Mouse (Mus musculus): ENCODE data around the gene Zfp708.
"Not testable (repeated sequence)": the region's sequence is repeated elsewhere in the genome, so short reads cannot be mapped to it uniquely, and the experiment has no call there.

Gene Zfp708

DNA sequence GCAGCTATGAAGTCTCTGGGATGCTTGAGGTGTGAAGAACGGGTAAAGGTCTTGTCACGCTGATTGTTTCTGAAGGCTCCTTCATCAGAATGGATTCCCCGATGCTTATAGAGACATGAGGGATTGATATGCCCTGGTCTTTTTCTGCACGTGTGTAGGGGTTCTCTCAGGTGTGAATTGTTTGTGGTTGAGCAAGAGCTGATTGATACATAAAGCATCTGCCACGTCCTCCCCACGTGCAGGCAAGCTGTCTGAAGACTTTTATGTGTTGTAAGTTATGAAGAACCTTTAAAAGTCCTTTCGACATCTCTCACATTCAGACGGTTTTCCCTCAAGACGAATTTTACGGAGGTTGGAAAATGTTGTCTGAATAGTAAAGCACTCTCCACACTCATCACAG, at the start of gene Zfp708:
TSS of gene Zfp708 (minus strand) at position 101 of the 400 bp plus-strand sequence.
- no peak for DNase-seq

DNA sequence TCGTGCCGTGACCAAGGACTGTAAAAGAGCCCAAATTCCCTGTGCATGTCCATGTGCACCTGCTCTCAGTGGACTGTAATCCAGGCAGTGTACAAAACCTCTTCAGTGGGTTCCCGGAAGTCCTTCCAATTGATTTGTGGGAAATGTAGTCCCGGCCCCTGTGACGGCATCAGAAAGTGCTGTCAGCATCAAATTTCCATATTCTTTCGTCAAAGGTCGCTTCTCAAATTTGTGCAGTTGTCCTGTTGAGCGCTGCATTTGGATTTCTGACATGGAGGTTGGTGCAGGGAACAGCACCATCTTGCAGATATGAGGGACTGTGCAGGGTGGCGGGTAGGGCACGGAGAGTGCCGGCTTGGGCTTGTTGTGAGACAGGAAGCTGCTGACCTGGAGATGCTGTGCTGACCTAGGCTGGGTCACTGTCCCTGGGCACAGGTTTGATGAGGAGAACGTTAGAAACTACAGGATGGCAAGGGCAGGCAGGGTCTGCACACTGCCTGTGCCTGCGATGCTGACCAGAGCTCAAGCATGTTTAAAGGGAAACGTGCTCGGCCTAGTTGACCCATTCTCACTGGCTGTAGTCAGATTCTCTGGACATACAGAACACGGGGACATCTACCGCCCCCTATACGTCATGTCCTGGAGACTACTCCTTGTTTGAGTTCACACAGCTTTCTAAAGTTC, 30.4 kb upstream of the Zfp708 start:
- DNase-seq = peak; percentile 61

DNA sequence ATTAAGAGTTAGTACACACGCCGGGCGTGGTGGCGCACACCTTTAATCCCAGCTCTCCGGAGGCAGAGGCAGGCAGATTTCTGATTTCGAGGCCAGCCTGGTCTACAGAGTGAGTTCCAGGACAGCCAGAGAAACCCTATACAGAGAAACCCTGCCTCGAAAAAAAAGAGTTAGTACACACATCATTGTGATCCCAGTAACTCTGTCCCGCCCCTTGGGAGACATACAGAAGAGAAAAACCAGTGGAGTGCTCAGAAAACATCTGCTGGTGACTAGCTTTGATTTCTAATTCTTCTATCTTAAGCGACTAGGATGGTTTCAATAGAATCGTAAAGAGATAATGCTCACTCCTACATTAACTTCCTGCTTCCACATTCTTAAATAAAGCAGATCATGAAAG, 29.7 kb upstream of the Zfp708 start:
- not testable (repeated sequence) for DNase-seq

DNA sequence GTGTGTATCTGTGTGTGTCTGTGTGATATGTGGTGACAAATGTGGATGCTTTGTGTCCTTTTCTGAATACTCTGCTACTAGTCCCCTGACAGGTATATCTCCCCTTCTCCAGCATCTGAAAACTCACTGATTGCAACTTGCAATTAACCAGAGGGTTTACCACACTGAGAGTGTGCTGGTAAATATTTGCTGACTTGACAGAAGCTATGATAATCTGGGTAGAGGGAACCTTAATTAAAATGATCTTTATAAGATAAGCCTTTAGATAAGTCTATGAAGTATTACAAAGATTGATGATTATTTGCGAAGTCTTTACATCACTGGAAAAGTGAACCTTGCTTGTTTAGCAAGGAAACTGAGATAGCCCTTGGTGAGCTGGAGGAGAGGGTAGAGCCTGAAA, 26.7 kb upstream of the Zfp708 start:
- DNase-seq = no peak

DNA sequence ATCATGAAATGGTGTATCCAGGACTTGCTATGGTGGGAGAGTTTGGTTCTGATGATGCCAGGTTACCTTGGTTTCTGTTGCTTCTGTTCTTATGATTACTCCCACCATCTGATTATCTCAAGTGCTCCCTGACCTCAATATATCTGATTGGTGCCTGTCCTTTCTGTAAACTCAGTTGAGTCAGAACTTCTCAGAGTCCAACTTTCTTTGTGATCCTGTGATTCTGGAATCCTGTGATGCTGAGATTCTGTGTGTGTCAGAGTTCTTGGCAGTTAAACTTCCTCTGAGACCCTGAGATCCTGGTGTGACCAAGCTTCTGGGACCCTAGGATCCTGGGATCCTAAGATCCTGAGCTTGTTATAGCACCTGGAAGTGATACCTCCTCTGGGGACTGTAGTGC, 23.6 kb upstream of the Zfp708 start, which contains the start of gene Zfp759:
TSS of gene Zfp759 (plus strand) at position 301 of the 400 bp plus-strand sequence.
- DNase-seq = not testable (repeated sequence)

GRCm38 (mm10) chr13:67116163-67116562, 18.4 kb upstream of the Zfp708 start, which contains the start of gene Rslcan18:
Gene Rslcan18, minus strand, starts transcription at chr13:67116263.
- DNase-seq = not testable (repeated sequence)

GRCm38 (mm10) chr13:67113287-67113686, 15.5 kb upstream of the Zfp708 start:
- DNase-seq = no peak

DNA sequence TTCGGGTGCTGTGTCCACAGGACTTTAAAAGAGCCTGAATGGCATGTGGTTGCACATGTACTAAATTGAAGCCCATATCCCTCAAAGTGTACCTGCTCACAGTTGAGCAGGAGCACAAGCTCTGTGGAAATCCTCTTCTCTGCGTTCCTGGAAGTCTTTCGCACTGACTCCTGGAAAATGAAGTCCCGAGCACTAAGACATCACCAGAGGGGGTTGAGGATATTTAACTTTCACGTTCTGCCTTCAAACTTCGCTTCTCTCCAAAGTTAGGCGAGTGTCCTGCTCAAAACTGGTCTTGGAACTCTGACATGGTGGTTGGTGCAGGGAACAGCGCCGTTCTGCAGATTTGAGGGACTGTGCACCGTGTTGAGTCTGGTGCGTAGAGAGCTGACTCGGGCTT, 14.3 kb upstream of the Zfp708 start:
- DNase-seq = no peak

GRCm38 (mm10) chr13:67108821-67109206, 11.0 kb upstream of the Zfp708 start:
- DNase-seq = peak; percentile 70

DNA sequence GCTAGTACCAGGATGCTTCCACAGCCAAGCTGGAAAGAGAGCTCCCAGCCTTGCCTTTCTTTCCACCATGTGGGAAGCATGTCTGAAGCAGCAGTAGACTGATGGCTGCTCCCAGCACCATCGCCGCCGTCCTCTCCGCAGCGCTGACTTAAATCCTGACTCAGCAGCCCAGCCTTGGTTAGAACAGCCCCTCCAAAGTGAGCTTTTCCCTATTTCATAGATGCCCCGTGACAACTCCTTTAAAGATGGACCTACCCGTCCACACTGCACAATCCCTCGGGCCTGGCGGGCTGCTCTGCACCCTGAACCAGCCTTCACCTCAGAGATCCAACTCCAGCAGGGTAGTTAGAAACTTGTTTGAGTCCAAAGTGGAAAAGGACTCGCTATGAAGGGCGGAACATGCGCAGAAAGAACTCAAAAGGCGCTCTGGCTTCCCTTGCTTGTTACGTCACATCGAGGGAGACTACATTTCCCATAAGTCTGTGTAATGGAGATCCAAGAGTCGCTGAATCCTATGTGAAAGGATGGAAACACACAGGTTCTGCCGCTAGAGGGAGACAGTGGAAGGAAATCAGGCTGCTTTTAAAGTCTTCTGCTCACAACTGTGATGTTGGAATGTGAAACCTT, 10.5 kb upstream of the Zfp708 start, which contains the start of gene Gm28557:
TSS of gene Gm28557 (minus strand) at position 411 of the 627 bp plus-strand sequence.
- peak; percentile 90 for DNase-seq

DNA sequence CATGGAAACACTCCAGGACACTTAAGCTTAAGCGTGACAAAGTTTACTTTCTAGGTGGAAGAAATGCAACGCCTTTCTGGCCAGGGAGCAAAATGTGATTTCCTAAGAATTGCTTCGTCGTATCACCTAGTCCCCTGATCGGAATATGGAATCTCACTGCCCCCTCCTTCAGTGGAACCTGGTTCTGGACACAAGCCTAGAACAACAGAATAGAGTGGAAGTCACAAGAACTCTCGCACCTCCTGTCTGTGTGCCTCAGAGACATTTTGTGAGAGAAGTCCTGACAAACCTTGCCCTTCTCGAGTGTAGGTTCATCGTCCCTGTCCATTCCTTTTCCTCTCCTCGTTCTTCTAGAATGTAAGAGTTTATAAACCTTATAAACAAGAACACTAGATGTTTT, 9.9 kb upstream of the Zfp708 start:
- peak; percentile 7 for DNase-seq

- DNase-seq = no peak
Measured at GRCm38 (mm10) chr13:67090154-67090553, 7.6 kb downstream of the Zfp708 start.

GRCm38 (mm10) chr13:67081946-67082345, 15.8 kb downstream of the Zfp708 start:
- DNase-seq = no peak

DNA sequence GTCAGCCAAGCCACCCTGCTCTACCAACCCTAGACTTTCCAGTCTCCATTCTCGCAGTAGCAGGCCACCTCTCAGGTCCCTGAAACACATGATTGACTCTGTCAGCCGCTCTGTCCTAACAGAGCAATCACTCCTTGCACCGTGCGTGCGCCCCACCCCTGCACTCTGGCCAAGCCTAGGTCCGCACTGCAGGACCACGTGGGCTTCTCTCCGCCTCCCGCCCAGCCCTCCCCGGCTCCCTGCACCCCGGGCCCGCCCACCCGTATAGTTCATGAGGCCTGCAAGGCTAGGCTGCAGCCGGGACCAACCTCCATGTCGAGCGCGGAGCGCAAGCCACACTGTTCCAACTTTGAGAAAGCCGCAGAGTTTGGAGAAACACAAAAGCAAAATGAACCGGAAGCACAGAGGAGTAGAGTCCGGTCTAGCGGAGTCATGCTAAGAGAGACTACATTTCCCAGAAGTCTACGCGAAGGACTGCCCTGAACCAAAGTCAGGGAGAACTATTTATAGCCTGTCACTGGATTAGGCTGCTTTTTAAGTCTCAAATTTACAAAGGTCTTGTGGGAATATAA, 16.5 kb downstream of the Zfp708 start:
- peak; percentile 86 for DNase-seq

GRCm38 (mm10) chr13:67077244-67077643, 20.5 kb downstream of the Zfp708 start:
- no peak for DNase-seq

DNA sequence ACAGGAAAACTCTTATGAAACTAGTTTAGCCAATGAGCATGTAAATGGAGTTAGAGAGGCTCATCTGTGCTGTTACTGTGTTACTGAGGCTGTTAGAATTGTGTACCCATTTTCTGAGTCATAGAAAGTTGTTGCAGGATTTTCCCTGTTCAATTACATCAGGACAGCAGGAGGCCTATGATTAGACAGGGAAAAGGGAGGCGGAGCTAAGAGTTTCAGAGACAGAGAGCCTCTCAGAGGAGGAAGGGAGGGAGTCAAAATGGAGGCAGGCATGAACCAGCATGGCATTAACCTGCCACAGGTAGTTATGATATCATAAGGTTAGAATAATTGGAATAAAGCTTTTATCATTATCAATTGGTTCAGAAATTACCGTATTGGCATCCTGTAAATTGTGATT, 25.0 kb downstream of the Zfp708 start:
- no peak for DNase-seq

GRCm38 (mm10) chr13:67065386-67065785, 32.4 kb downstream of the Zfp708 start:
- no peak for DNase-seq

GRCm38 (mm10) chr13:67062427-67062826, 35.3 kb downstream of the Zfp708 start:
- peak; percentile 42 for DNase-seq

- peak; percentile 85 for DNase-seq
Measured at GRCm38 (mm10) chr13:67060786-67061358, 36.9 kb downstream of the Zfp708 start, which contains the start of gene Zfp712. Gene Zfp712, minus strand, starts transcription at chr13:67061170.

DNA sequence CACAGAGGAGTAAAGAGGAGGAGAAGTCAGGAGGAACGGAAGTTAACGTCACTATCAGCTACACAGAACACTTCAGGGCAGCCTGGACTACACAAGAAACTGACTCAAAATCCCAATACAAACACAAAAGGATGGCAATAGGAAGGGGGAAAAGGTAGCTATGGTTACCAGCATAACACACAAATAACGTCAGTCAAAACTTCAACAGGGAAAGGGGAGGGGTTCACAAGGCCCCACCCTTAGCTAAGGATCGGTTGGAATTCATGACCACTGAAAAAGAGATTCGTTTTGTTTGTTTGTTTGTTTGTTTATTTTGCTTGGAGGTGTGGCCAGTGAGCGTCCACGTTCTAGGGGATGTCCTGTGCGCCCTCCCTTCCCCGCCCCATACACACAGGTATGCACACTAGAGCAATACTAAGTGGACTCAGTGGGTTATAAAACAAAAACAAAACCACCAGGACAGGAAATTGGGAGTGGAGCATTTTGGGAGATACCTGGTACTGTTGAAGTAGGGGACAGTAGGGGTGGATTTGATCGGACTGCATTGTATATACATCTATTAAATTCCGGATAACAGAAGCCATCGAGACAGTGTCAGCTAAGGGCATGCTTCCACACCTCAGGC, 37.5 kb downstream of the Zfp708 start:
- no peak for DNase-seq

All from liver (tissue).